Comparison of ENCODE assay signal across 13 mouse cellular contexts in the genomic region with DNA sequence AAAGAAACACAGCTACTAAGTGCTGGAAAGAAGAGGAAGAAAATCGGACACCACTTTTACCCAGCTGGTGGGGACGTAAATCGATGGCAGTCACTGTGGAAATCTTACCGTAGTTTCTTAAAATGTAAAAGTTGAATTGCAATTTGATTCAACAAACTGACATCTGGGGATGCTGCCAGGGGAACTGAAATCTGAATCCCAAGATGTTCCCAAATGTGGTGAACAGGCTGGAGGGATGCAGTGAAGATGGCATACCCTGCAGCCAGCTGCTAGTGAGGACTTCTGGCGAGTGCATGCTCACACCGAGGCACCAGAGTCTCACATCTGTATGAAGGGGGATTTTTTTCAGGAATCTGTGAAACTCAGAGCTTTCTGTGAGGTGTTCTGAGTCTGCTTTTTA.
"Had no signal": no experiment of that assay in that cellular context is flagged by ENCODE, and none has a peak within 500 bp of the region (broad histone marks: within the 10 kb centered on the region; RNA-seq: fewer than 3 reads in every experiment).

No protein-coding gene starts in this region.

- H3K9me3 ChIP-seq: liver, embryonic 13.5 days had no signal

- H3K4me3 ChIP-seq: layer of hippocampus, adult 2 months; liver, embryonic 13.5 days had no signal

- H3K27ac ChIP-seq: layer of hippocampus, adult 2 months; liver, embryonic 13.5 days had no signal

- H3K4me2 ChIP-seq: liver, embryonic 13.5 days; midbrain, embryonic 11.5 days had no signal

- H3K36me3 ChIP-seq: liver, embryonic 13.5 days had no signal

- H3K4me1 ChIP-seq: liver, embryonic 13.5 days had no signal

- H3K27me3 ChIP-seq: liver, embryonic 13.5 days had no signal

- DNase-seq: kidney, adult 9 months; kidney, postnatal 25 days; layer of hippocampus, adult 9-11 months; liver, embryonic 13.5 days; lung, adult 2 months; lung, postnatal 14 days; lung, postnatal 4 days; midbrain, embryonic 14.5 days; right cerebral cortex, adult 18-20 months; thymus, adult 18-20 months; thymus, postnatal 36 days had no signal

- H3K9ac ChIP-seq: liver, embryonic 13.5 days had no signal
